Mouse (Mus musculus): Measurements from ENCODE around the gene Tmed1.
"Not testable (repeated sequence)": the region's sequence is repeated elsewhere in the genome, so short reads cannot be mapped to it uniquely, and the experiment has no call there.

The Tmed1 gene

DNA sequence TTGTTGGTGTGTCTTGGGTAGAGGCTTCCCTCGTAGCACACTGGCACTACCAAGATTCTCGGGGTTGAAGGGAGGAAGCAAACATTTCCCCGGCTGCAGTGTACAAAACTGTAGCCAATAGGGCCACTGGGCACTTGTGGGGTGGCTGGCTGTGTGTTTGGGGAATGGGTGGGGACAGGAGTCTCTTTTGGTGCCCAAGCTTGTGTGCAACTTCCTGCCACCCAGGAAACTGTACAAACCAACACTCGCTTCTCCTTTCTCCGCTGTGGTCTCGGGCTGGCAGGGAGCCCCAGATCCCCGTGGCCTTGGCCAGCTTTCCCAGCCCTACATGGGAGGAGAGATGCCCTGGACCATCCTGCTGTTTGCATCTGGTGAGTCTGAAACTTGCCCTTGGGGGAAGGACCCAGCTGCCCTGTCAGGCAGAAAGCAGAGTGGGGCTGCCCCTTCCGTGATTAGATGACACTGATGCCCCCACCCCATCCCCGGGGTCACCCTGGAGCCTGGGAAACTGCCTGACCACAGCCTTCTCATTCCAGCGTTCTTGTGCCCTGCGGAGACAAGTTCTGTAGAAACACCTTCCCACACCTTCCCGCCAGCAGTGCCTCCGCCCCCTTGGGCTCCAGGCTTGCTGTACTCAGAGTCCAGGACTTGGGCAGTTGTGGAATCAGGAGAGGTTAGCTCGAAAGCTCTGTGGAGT lies 16.0 kb upstream of the Tmed1 start, which contains the start of gene AB124611:
AB124611 (plus strand) TSS at position 240 of the 697 bp plus-strand sequence.
- in situ Hi-C loops (cut with MboI, MseI), result no loop called here

DNA sequence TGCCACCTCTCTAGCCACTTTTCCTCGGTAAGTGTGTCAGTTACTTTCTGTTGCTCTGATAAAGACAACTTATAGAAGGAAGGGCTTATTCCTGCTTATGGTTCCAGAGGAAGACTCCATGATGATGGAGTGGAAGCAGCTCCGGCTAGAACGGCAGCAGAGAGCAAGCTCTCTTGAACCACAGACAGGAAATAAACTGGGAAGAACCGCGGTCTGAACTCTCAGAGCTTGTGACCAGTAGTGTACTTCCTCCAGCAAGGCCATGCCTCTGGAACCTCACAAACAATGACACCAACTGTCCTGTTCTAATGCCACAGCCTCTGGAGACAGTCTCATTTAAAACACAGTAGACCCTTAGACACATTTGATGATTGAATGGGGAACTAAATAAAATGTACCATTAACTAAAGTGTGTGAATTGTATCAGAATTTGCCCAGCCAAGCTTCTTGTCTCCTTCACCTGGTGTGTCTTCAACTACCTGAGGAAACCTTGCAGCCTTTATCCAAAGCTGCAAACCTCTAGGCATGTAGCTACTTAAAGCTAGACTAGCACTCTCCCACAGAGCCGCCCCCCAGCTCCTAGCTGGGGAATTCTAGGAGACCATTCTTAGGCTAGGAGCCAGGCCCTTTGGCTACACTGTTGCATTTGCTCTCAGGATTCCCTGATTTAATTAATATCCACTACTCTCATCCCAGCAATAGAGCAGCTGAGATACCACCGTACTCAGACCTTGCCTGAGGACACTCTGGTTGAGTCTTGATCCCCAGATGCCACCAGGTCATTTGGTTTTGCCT lies 15.3 kb upstream of the Tmed1 start:
- in situ Hi-C loops (cut with MboI, MseI), result no loop called here

DNA sequence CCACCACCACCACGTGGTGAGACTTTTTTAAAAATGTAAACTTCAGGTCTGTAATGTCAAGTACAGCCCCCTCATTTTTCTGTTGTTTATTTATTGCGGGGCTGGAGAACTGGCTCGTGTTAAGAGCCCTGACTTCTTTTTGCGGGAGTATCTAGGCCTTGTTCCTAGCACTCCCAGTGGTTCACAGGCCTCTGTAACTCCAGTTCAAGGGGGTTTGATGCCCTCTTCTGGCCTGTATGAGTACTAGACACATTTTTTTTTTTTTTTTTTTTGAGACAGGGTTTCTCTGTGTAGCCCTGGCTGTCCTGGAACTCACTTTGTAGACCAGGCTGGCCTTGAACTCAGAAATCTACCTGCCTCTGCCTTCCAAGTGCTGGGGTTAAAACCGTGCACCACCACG lies 8.6 kb upstream of the Tmed1 start:
- in situ Hi-C loops (cut with MboI, MseI), result not testable (repeated sequence)

- in situ Hi-C loops (cut with MboI, MseI), result no loop called here
These were observed 8.0 kb upstream of the Tmed1 start for GRCm38 (mm10) chr9:21517947-21518495.

- in situ Hi-C loops (cut with MboI, MseI), result no loop called here
These were observed 3.4 kb upstream of the Tmed1 start for GRCm38 (mm10) chr9:21513466-21513865.

DNA sequence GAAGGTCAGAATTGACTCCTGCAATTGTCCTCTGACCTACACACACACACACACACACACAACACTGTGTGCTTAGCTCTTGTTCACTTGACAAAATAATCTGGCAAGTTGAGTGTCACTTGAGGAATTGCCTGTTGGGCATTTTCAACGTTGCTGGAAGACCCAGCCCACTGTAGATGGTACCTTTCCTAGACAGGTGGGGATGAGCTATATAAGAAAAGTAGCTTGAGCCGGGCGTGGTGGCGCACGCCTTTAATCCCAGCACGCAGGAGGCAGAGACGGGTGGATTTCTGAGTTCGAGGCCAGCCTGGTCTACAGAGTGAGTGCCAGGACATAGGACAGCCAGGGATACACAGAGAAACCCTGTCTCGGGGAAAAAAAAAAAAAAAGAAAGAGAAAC lies 1.0 kb upstream of the Tmed1 start:
- in situ Hi-C loops (cut with MboI, MseI), result no loop called here

GRCm38 (mm10) chr9:21510689-21511015 lies 600 bp upstream of the Tmed1 start:
- in situ Hi-C loops (cut with MboI, MseI), result no loop called here

DNA sequence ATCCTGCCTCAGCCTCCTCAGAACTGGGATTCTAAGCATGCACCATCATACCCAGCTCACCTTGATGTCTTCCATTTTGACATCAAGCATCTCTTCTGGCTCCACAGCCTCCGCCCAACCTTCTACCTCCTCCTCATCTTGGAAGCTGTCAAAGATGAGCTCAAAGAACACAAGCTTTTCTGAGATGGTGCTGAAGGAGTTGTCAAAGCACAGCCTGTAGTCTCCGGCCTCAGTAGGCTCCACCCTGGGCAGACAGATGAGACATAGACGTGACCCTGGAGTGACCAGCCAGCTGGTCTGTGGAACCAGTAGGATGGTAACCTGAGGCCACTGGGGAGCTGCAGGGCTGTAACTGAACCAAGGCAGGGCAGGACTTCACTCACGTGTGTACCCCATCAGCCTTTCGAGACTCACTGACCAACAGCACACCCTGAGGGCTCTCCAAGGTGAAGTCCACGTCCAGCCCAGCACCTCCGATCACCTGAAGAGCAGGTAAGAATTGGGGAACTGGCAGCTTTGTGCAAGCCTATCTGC lies 1.1 kb downstream of the Tmed1 start:
- in situ Hi-C loops (cut with MboI, MseI), result no loop called here

- in situ Hi-C loops (cut with MboI, MseI), result no loop called here
These were observed 2.2 kb downstream of the Tmed1 start for GRCm38 (mm10) chr9:21507753-21508430.

- in situ Hi-C loops (cut with MboI, MseI), result no loop called here
These were observed 4.3 kb downstream of the Tmed1 start for GRCm38 (mm10) chr9:21505767-21506166.

DNA sequence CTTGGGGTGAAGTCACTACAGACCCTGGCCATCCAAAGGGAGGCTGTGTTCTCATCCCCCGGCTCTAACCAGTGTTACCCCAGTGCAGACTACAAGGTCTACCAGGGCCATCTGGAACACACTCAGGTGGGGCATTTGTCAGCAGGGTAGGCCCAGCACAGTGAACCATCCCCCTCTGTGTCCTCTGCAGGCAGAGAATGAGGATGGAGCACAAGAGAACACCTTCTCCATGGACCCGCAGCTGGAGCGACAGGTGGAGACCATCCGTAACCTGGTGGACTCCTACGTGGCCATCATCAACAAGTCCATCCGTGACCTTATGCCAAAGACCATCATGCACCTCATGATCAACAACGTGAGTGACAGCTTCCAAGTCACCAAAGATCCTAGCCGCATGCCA lies 6.7 kb downstream of the Tmed1 start:
- in situ Hi-C loops (cut with MboI, MseI), result no loop called here

- in situ Hi-C loops (cut with MboI, MseI), result no loop called here
These were observed 11.7 kb downstream of the Tmed1 start for GRCm38 (mm10) chr9:21498284-21498902.

DNA sequence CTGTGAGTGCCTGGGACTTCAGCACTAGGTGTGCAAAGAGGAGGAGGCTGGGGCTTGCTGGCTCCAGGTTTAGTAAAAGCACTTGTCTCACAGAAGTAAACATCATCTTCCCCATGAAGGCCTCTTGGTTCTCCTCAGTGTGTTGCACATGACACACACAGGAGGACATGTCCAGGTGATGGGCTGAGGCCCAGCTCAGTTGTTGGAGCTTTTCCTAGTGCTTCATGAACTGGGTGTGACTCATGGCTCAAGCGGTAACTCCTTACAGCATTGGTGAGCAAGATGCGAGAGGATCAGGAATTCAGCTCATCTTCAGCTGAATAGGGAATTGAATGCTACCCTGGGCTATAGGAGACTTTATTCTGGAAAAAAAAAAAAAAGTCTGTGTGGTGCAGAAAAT lies 12.4 kb downstream of the Tmed1 start:
- in situ Hi-C loops (cut with MboI, MseI), result no loop called here

DNA sequence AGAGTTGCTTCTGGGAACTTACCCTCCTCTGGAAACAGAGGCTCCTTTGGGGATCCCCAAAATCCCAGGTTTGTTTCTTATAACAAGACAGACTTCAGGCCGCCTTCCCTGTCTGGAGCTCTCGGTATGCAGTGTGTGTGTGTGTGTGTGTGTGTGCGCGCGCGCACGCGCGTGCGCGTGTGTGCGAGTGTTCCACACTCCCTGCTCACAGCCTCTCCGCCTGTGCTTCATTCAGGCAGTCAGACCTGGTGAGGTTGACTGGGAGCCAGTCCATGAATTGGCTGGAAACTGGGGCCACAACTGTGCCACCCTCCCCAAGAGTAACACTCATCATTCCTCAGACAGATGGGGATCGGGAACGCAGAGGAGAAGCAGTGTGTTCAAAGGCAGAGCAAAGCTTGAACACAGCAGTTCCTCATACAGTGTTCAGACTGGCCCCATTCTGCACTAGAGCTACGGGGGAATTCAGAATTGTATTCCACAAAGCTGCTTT lies 13.0 kb downstream of the Tmed1 start:
- in situ Hi-C loops (cut with MboI, MseI), result no loop called here

DNA sequence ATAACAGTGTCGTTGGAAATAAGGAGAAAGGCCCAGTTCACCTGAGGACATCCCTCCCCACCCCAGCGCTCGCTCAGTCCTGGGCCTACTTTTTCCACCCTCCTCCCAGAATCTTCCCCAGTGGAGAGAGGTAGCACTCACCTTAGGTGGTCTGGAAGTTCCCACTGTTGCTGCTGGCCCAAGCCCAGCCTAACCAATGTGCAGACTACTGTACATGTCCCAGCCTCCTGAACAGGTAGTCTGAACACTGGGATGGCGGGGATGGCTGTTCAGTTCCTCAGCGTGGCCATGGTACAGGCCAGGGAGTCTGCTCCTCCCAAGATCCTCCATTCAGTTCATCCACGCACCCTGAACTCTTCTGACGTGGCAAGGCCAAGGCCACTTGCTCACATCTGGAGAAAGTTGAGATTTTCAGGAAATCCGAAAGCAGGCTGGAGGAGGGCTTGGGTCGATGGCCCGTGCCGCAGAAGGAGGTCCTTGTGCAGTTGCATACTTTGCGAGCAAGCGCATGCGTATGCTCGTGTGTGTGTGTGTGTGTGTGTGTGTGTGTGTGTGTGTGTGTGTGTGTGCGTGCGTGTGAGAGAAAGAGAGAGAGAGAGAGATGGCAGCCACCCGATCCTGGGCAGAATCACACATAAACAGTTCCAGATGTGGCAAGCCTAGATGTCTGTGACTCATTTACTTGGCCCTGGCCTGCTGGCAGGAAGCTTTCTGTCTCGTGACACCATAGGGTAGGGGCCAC lies 13.6 kb downstream of the Tmed1 start:
- in situ Hi-C loops (cut with MboI, MseI), result no loop called here

DNA sequence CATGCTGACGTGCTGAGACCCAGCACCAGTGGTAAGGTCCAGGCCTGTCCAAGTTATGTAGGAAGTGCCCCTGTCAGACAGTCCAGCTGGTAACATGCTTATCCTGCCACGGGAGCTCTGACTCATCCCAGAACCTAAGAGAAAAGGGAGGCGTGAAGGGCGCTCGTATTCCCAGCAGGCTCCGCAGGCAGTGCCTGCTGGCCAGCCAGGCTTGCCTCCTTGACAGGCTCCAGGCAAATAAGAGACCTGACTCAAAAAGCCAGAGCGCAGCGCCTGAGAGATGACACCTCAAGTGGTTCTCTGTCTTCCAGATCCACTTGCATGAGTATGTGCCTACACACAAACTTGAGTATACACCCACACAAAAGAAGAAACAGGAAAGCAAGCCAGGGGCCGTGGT lies 15.3 kb downstream of the Tmed1 start:
- in situ Hi-C loops (cut with MboI, MseI), result no loop called here

- in situ Hi-C loops (cut with MboI, MseI), result no loop called here
These were observed 16.1 kb downstream of the Tmed1 start for GRCm38 (mm10) chr9:21493907-21494306.

DNA sequence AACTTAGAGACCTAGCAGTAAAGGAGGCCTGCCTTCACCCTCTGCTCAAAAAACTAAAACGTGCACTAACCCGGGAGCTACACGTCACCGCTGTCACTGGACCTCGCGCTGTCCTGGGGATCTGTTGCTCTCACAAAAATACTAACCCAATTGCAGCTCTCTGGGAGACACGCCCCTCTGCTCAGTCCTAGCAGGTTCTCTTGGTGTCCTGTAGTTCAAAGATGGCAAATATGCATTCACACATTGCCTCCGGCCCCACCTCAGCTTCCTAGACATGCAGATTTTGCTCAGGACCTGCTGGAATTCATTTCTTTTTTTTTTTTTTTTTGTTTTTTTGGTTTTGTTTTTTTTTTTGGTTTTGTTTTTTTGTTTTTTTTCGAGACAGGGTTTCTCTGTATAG lies 19.4 kb downstream of the Tmed1 start:
- in situ Hi-C loops (cut with MboI, MseI), result no loop called here

- in situ Hi-C loops (cut with MboI, MseI), result not testable (repeated sequence)
These were observed 21.8 kb downstream of the Tmed1 start for GRCm38 (mm10) chr9:21488246-21488645.

- in situ Hi-C loops (cut with MboI, MseI), result no loop called here
These were observed 26.0 kb downstream of the Tmed1 start for GRCm38 (mm10) chr9:21484065-21484464.

GRCm38 (mm10) chr9:21477707-21478106 lies 32.3 kb downstream of the Tmed1 start:
- in situ Hi-C loops (cut with MboI, MseI), result no loop called here
